Mouse (Mus musculus) limb, embryonic 11.5 days (tissue): ENCODE measurements around the gene Gm10097. TPM values are rescaled to one million over a fixed set of nuclear protein-coding genes. Genes with fewer than 3 reads are reported as not detected.

Experiments
- ATAC-seq: fragments of 200-750 bp; cut with Nextera tagmentation; 2 replicates; pipeline ENCODE4 v1.8.0; 2017; ENCODE audit warnings: low read depth; ENCODE audit not compliant: insufficient number of reproducible peaks, low FRiP score, low TSS enrichment
- DNase-seq: peaks from one replicate; pipeline ENCODE4 v3.0.0-alpha.2; 2015; ENCODE audit warnings: low spot score
- H3K27ac ChIP-seq: fragments of 300-500 bp; sonication (generic); replicated peaks from 2 replicates; pipeline ENCODE4 v1.5.1; 2014; ENCODE audit warnings: low read depth, mild to moderate bottlenecking, low read length
- H3K27me3 ChIP-seq: fragments of 300-500 bp; sonication (generic); 2 replicates; pipeline ENCODE4 v1.6.1; 2014; ENCODE audit warnings: mild to moderate bottlenecking, low read length, mixed read lengths; ENCODE audit not compliant: control insufficient read depth, insufficient read depth
- H3K36me3 ChIP-seq: fragments of 300-500 bp; sonication (generic); 2 replicates; pipeline ENCODE4 v1.6.1; 2014; ENCODE audit warnings: mild to moderate bottlenecking, low read length, moderate library complexity, mixed read lengths; ENCODE audit not compliant: control insufficient read depth, insufficient read depth
- H3K4me1 ChIP-seq: fragments of 300-500 bp; sonication (generic); 2 replicates; pipeline ENCODE4 v1.6.1; 2014; ENCODE audit warnings: low read length, mixed read lengths; ENCODE audit not compliant: control insufficient read depth, insufficient read depth
- H3K4me2 ChIP-seq: fragments of 300-500 bp; sonication (generic); 2 replicates; pipeline ENCODE4 v1.6.1; 2014; ENCODE audit warnings: low read depth, mild to moderate bottlenecking, moderate library complexity; ENCODE audit not compliant: severe bottlenecking
- H3K4me3 ChIP-seq: fragments of 300-500 bp; sonication (generic); 2 replicates; pipeline ENCODE4 v1.5.1; 2014; ENCODE audit warnings: low read depth, low read length
- H3K9ac ChIP-seq: fragments of 300-500 bp; sonication (generic); 2 replicates; pipeline ENCODE4 v1.6.1; 2014; ENCODE audit warnings: mild to moderate bottlenecking, low read length
- H3K9me3 ChIP-seq: fragments of 300-500 bp; sonication (generic); 2 replicates; pipeline ENCODE4 v1.6.1; 2016; ENCODE audit warnings: low read length; ENCODE audit not compliant: control insufficient read depth
- WGBS: fragments of 180-500 bp; shearing (Covaris S2); extraction: QIAGEN DNeasy Blood & Tissue Kit; methylation state at CpG from one replicate; pipeline ENCODE4 v1.1.7; 2014; 5-methylcytosine and 5-hydroxymethylcytosine counted together
- polyA plus RNA-seq: library from polyadenylated mRNA; unstranded; fragments of >200 nt; fragmentation: Nextera tagmentation; extraction: Ambion mirVana; gene quantifications from 2 replicates; pipeline ENCODE4 v1.2.1, GENCODE M21; 2014

Gm10097 gene
- 0.17 and 0.37 TPM in 2 replicates for polyA plus RNA-seq

DNA sequence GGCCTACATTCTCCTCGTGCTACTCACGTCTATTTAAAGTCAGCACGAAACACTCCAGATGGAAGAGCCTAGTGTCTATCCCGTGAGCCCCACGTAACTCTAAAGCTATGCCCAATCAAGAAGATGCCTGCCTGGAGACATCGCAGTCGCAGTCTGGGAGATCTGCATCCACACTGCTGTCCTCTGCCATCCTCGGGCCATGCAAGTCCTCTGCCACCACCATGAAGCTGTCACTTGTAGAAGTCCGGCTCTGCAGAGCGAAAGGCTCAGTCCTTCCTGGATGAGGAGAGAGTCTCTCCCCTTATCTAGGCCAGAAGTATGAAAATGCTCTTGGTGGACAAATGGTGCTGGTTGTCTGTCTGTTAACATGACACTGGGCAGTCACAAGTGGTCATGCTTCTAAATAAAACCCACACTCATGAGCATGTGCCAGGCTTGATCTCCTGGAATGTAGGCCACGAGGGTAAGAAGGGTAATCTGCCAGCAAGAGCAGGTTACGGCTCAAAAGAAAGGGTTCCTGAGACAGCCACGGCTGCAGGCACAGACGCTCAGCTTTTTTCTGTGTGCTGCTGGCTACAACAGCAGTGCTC is at the start of gene Gm10097:
Gene Gm10097, plus strand, starts transcription at position 517 of the 590 bp plus-strand sequence.
- Histone ChIP-seq H3K9me3 (no peaks in the 10 kb centered on the region), H3K4me3 (no peak within 1 kb of the TSS), H3K36me3 (no peaks in the 10 kb centered on the region), H3K4me2 (no peak within 1 kb of the TSS), H3K4me1 (peaks cover 3% of the 10 kb centered on the region; the same call in 1 of the 2 replicates), H3K27me3 (no peaks in the 10 kb centered on the region), H3K27ac (no peak within 1 kb of the TSS), H3K9ac (no peak within 1 kb of the TSS)
- ATAC-seq (no peak), DNase-seq (no peak)
- WGBS: 85% methylated on average over 14 of the region's 14 CpGs

DNA sequence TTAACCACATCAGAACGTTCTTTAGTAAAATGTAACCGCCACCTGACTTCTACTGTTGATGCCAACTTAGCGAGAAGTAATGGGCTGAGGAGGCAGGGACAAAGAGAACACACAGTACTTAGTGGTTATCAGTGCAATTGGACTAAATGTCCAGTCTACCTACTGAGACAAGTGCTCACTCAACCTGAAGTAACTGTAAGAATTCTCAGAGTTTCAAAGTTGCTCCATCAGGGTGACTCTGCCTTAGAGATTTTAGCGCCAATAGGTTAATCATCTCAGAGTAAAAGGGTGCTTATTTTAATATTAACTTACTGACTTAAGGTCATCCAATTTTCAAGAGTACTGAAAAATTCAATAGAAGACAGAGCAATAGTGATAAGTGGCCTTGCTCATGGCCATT is 43.1 kb upstream of the Gm10097 start:
- Histone ChIP-seq H3K27ac (no peak overlapping the region), H3K9ac (no peak overlapping the region), H3K27me3 (no peaks in the 10 kb centered on the region), H3K9me3 (no peaks in the 10 kb centered on the region), H3K4me3 (no peak overlapping the region), H3K4me2 (no peak overlapping the region), H3K4me1 (no peaks in the 10 kb centered on the region), H3K36me3 (no peaks in the 10 kb centered on the region)
- no peak for DNase-seq
- WGBS: 89% methylated on average over 4 of the region's 4 CpGs
- ATAC-seq: no peak

DNA sequence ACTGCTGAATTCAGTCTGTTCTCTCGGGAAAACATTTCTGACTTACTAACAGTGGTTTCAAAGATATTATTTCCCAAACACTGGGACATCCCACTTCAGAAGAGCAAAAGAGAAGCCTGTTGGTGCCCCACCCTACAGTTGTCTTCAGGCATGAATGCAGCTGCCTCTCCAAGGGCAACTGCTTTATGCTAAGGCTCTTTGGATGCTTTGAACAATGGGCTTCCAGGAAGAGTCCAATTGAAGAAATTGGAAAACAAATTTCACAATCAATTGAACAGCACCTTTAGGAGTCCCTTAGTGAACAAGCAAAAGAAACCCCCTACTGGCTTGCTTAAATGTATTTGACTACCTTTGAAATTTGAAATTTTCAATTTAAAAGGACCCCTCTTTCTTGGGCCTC is 41.8 kb upstream of the Gm10097 start:
- 90% methylated on average over 1 of the region's 1 CpGs for WGBS
- no peak overlapping the region for H3K4me3 ChIP-seq
- ATAC-seq (no peak), DNase-seq (no peak)
- no peaks in the 10 kb centered on the region for H3K27me3 ChIP-seq
- H3K27ac ChIP-seq: no peak overlapping the region
- no peak overlapping the region for H3K4me2 ChIP-seq
- no peak overlapping the region for H3K9ac ChIP-seq
- no peaks in the 10 kb centered on the region for H3K9me3 ChIP-seq
- no peaks in the 10 kb centered on the region for H3K36me3 ChIP-seq
- no peaks in the 10 kb centered on the region for H3K4me1 ChIP-seq

DNA sequence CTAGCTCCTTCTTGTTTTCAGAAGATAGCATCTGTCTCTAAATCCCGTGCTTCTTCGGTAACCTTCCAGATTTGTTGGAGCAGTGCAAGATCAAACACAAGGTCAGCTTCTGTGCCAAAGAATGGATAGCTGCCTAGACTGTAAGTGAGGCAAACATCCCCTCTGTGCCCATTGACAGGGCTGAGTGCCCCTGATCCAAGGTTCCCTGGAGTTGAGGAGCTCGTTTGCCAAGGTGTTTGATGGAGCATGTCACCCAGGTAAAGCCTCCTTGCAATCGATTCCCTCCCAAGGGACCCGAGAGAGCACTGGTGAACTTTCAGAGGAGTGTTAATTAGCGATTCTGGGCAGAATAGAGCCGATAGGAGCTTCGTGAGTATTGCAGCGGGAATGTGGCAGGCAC is 40.7 kb upstream of the Gm10097 start:
- Histone ChIP-seq H3K4me2 (no peak overlapping the region), H3K4me3 (no peak overlapping the region), H3K36me3 (no peaks in the 10 kb centered on the region), H3K9me3 (no peaks in the 10 kb centered on the region), H3K9ac (no peak overlapping the region), H3K4me1 (no peaks in the 10 kb centered on the region), H3K27me3 (no peaks in the 10 kb centered on the region), H3K27ac (no peak overlapping the region)
- ATAC-seq: no peak
- no peak for DNase-seq
- 84% methylated on average over 9 of the region's 9 CpGs for WGBS

DNA sequence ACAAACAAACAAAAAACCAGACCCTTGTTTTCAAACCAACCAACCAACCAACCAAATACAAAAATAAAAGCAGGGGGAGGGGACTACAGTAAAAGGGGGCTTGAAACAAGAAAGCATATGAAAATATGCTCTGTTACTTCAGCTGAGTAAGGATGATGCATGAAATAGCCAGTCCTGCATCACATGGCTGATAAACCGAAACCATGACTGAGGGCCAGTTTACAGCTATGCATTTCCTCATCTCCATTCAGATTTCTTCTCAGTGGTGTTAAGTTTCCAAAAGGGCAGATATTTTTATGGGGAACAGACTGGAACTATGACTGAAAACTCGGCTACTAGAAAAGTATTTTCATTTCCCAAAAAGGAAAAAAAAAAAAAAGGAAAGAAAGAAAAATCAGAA is 39.8 kb upstream of the Gm10097 start:
- no peak overlapping the region for H3K4me2 ChIP-seq
- no peaks in the 10 kb centered on the region for H3K4me1 ChIP-seq
- no peaks in the 10 kb centered on the region for H3K36me3 ChIP-seq
- no peak overlapping the region for H3K27ac ChIP-seq
- no peak overlapping the region for H3K9ac ChIP-seq
- H3K4me3 ChIP-seq: no peak overlapping the region
- WGBS: 69% methylated on average over 2 of the region's 2 CpGs
- no peak for ATAC-seq
- no peaks in the 10 kb centered on the region for H3K9me3 ChIP-seq
- DNase-seq: no peak
- H3K27me3 ChIP-seq: no peaks in the 10 kb centered on the region

DNA sequence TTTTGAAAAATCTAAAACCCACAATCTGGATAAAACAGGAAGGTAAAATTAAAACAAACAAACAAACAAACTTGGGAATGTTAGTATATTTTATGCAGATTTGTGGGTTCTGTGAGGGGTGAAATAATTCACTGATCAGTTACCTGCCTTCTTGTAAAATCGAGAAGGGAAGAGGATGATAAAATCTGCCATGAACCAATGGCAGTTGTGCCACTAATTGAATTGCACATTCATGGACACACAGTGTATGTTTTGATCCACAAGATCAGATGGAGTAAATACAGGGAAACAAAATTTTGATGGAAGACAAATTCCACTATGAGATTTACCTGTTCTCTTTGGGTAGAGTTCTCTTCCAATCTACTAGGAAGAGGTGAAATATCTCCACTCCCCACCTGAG is 39.1 kb upstream of the Gm10097 start:
- H3K4me2 ChIP-seq: no peak overlapping the region
- H3K4me3 ChIP-seq: no peak overlapping the region
- H3K27me3 ChIP-seq: no peaks in the 10 kb centered on the region
- H3K27ac ChIP-seq: no peak overlapping the region
- WGBS: 92% methylated on average over 1 of the region's 1 CpGs
- no peaks in the 10 kb centered on the region for H3K36me3 ChIP-seq
- H3K9ac ChIP-seq: no peak overlapping the region
- DNase-seq (no peak), ATAC-seq (no peak)
- H3K4me1 ChIP-seq: no peaks in the 10 kb centered on the region
- H3K9me3 ChIP-seq: no peaks in the 10 kb centered on the region

DNA sequence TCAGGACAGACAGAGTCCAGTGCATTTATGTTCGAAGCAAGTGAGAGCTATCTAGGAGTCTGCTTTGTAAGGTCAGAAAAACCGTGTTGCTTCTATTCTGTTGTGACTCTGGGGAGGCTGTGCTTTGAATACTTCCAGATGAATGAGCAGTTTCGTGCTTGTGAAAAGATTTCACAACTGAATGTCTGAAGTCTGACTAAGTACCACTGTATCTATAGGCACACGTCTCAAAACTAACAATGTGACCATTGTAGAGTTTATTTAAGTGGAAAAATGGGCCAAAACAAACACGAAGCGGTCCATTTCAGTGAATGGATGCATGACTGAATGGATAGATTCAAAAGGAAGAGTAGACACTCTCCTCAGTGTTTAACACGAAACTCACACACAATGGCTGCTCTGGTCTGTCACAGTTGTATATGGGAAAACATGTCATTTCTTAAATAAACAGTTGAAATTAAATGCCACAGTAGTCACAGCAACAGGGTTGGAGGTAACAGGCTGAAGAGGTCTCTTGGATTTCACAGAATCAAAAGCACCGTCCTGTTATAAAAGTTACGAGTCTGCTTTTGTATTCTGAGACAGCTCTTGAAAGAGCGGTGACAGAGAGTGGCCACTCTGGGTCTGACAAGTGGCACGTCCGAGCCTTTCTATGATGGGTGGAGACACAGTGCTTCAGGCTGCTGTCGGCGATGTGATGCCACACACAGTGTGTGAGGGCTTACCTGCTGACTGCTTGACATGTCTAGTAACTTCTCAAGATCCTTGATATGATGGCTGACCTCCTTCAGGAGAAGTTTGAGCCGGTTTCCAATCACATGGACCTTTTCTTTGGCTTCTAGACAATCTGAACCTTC is 36.6 kb upstream of the Gm10097 start:
- no peak overlapping the region for H3K4me2 ChIP-seq
- no peak overlapping the region for H3K27ac ChIP-seq
- no peaks in the 10 kb centered on the region for H3K27me3 ChIP-seq
- no peaks in the 10 kb centered on the region for H3K36me3 ChIP-seq
- no peak for ATAC-seq
- no peak for DNase-seq
- H3K4me3 ChIP-seq: no peak overlapping the region
- H3K9ac ChIP-seq: no peak overlapping the region
- no peaks in the 10 kb centered on the region for H3K4me1 ChIP-seq
- H3K9me3 ChIP-seq: no peaks in the 10 kb centered on the region
- WGBS: 88% methylated on average over 15 of the region's 15 CpGs

DNA sequence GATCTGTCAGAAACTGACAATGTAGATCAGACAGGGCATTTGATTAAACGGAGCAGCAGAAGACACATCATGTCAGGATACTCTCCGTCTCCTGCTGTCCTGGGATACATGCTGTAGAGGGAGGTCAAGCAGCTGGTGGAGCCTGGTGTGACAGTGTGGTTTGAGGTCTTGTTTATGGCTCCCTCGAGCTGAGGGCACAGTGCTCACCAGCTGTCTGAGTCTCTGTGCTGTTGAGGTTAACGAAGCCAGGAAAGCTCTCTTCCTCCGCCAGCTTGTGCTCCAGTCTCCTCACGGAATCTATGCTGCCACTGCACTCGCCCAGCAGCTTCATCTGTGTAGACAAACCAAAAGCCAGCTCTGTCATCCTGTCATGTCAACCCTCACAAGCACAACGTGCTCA is 27.7 kb upstream of the Gm10097 start:
- H3K4me2 ChIP-seq: no peak overlapping the region
- no peak for DNase-seq
- no peak for ATAC-seq

More for the DNA sequence above, 27.7 kb upstream of the Gm10097 start:
- Histone ChIP-seq H3K9me3 (no peaks in the 10 kb centered on the region), H3K4me3 (no peak overlapping the region), H3K9ac (no peak overlapping the region), H3K4me1 (no peaks in the 10 kb centered on the region), H3K27me3 (no peaks in the 10 kb centered on the region), H3K27ac (no peak overlapping the region), H3K36me3 (no peaks in the 10 kb centered on the region)
- WGBS: 71% methylated on average over 8 of the region's 8 CpGs
